Mouse (Mus musculus): ENCODE results near the gene Epgn. TPM values are rescaled to one million over a fixed set of nuclear protein-coding genes. Genes with fewer than 3 reads are reported as not detected.

Epgn gene
- not detected in 2 replicates for polyA plus RNA-seq (2012; rRNA removed)

GRCm38 (mm10) chr5:91027164-91027563 lies at the start of gene Epgn:
Epgn (plus strand) TSS chr5:91027464.
- no peak for TF ChIP-seq CTCF (conservative IDR thresholded peaks at IDR 0.05; ENCODE audit: insufficient read depth, insufficient read length, low read depth, low read length)
- no peak for TF ChIP-seq POLR2A (IDR thresholded peaks at IDR 0.05; ENCODE audit: low read depth, low read length)
- DNase-seq: no peak

GRCm38 (mm10) chr5:90980297-90980696 lies 47.0 kb upstream of the Epgn start:
- no peak overlapping the region for H3K4me3 ChIP-seq (ENCODE audit: insufficient read depth, low read depth, low read length)
- 84% methylated on average over 7 of the region's 7 CpGs for WGBS
- no peak overlapping the region for H3K27ac ChIP-seq (ENCODE audit: insufficient read depth, low read depth, low read length)
- no peaks in the 10 kb centered on the region for H3K36me3 ChIP-seq (ENCODE audit: control insufficient read depth, insufficient read depth, low read length)
- no peaks in the 10 kb centered on the region for H3K27me3 ChIP-seq (replicated peaks; ENCODE audit: control insufficient read depth, insufficient read depth, low read length)
- no peaks in the 10 kb centered on the region for H3K4me1 ChIP-seq (ENCODE audit: control insufficient read depth, insufficient read depth, low read length)
- no peak for DNase-seq
- TF ChIP-seq POLR2A (IDR thresholded peaks at IDR 0.05; ENCODE audit: low read depth, low read length) (no peak), CTCF (conservative IDR thresholded peaks at IDR 0.05; ENCODE audit: insufficient read depth, insufficient read length, low read depth, low read length) (no peak)

More at GRCm38 (mm10) chr5:91027164-91027563, at the start of gene Epgn:
- Histone ChIP-seq H3K27me3 (replicated peaks; ENCODE audit: control insufficient read depth, insufficient read depth, low read length) (no peaks in the 10 kb centered on the region), H3K4me1 (ENCODE audit: control insufficient read depth, insufficient read depth, low read length) (no peaks in the 10 kb centered on the region), H3K27ac (ENCODE audit: insufficient read depth, low read depth, low read length) (no peak within 1 kb of the TSS), H3K4me3 (ENCODE audit: insufficient read depth, low read depth, low read length) (no peak within 1 kb of the TSS), H3K36me3 (ENCODE audit: control insufficient read depth, insufficient read depth, low read length) (no peaks in the 10 kb centered on the region)
- 80% methylated on average over 6 of the region's 6 CpGs for WGBS

- Histone ChIP-seq H3K27ac (ENCODE audit: insufficient read depth, low read depth, low read length) (no peak overlapping the region), H3K4me1 (ENCODE audit: control insufficient read depth, insufficient read depth, low read length) (no peaks in the 10 kb centered on the region), H3K36me3 (ENCODE audit: control insufficient read depth, insufficient read depth, low read length) (no peaks in the 10 kb centered on the region), H3K4me3 (ENCODE audit: insufficient read depth, low read depth, low read length) (no peak overlapping the region), H3K27me3 (replicated peaks; ENCODE audit: control insufficient read depth, insufficient read depth, low read length) (no peaks in the 10 kb centered on the region)
- no peak for TF ChIP-seq POLR2A (IDR thresholded peaks at IDR 0.05; ENCODE audit: low read depth, low read length)
- TF ChIP-seq CTCF (conservative IDR thresholded peaks at IDR 0.05; ENCODE audit: insufficient read depth, insufficient read length, low read depth, low read length): no peak
- no peak for DNase-seq
- 53% methylated on average over 5 of the region's 5 CpGs for WGBS
Measured at GRCm38 (mm10) chr5:90987605-90988004, 39.7 kb upstream of the Epgn start.

GRCm38 (mm10) chr5:90988149-90988548 lies 39.1 kb upstream of the Epgn start:
- DNase-seq: no peak
- Histone ChIP-seq H3K27me3 (replicated peaks; ENCODE audit: control insufficient read depth, insufficient read depth, low read length) (no peaks in the 10 kb centered on the region), H3K4me3 (ENCODE audit: insufficient read depth, low read depth, low read length) (no peak overlapping the region), H3K27ac (ENCODE audit: insufficient read depth, low read depth, low read length) (no peak overlapping the region), H3K36me3 (ENCODE audit: control insufficient read depth, insufficient read depth, low read length) (no peaks in the 10 kb centered on the region), H3K4me1 (ENCODE audit: control insufficient read depth, insufficient read depth, low read length) (no peaks in the 10 kb centered on the region)
- WGBS: 68% methylated on average over 3 of the region's 3 CpGs
- TF ChIP-seq POLR2A (IDR thresholded peaks at IDR 0.05; ENCODE audit: low read depth, low read length) (no peak), CTCF (conservative IDR thresholded peaks at IDR 0.05; ENCODE audit: insufficient read depth, insufficient read length, low read depth, low read length) (no peak)

- no peak overlapping the region for H3K4me3 ChIP-seq (ENCODE audit: insufficient read depth, low read depth, low read length)
- no peak overlapping the region for H3K27ac ChIP-seq (ENCODE audit: insufficient read depth, low read depth, low read length)
- no peaks in the 10 kb centered on the region for H3K27me3 ChIP-seq (replicated peaks; ENCODE audit: control insufficient read depth, insufficient read depth, low read length)
- TF ChIP-seq POLR2A (IDR thresholded peaks at IDR 0.05; ENCODE audit: low read depth, low read length) (no peak), CTCF (conservative IDR thresholded peaks at IDR 0.05; ENCODE audit: insufficient read depth, insufficient read length, low read depth, low read length) (no peak)
- WGBS: 96% methylated on average over 4 of the region's 4 CpGs
- DNase-seq: no peak
- H3K4me1 ChIP-seq (ENCODE audit: control insufficient read depth, insufficient read depth, low read length): no peaks in the 10 kb centered on the region
- H3K36me3 ChIP-seq (ENCODE audit: control insufficient read depth, insufficient read depth, low read length): no peaks in the 10 kb centered on the region
Measured at GRCm38 (mm10) chr5:90988592-90988991, 38.7 kb upstream of the Epgn start.

GRCm38 (mm10) chr5:90999942-91000341 lies 27.3 kb upstream of the Epgn start:
- H3K4me1 ChIP-seq (ENCODE audit: control insufficient read depth, insufficient read depth, low read length): no peaks in the 10 kb centered on the region
- H3K4me3 ChIP-seq (ENCODE audit: insufficient read depth, low read depth, low read length): no peak overlapping the region
- WGBS: 94% methylated on average over 8 of the region's 8 CpGs
- DNase-seq: no peak
- no peaks in the 10 kb centered on the region for H3K36me3 ChIP-seq (ENCODE audit: control insufficient read depth, insufficient read depth, low read length)
- H3K27ac ChIP-seq (ENCODE audit: insufficient read depth, low read depth, low read length): no peak overlapping the region
- H3K27me3 ChIP-seq (replicated peaks; ENCODE audit: control insufficient read depth, insufficient read depth, low read length): no peaks in the 10 kb centered on the region
- no peak for TF ChIP-seq CTCF (conservative IDR thresholded peaks at IDR 0.05; ENCODE audit: insufficient read depth, insufficient read length, low read depth, low read length)

- WGBS: 74% methylated on average over 10 of the region's 10 CpGs
- no peak for DNase-seq
- TF ChIP-seq CTCF (conservative IDR thresholded peaks at IDR 0.05; ENCODE audit: insufficient read depth, insufficient read length, low read depth, low read length): no peak
- TF ChIP-seq POLR2A (IDR thresholded peaks at IDR 0.05; ENCODE audit: low read depth, low read length): no peak
- H3K4me3 ChIP-seq (ENCODE audit: insufficient read depth, low read depth, low read length): no peak overlapping the region
- H3K27ac ChIP-seq (ENCODE audit: insufficient read depth, low read depth, low read length): no peak overlapping the region
- H3K27me3 ChIP-seq (replicated peaks; ENCODE audit: control insufficient read depth, insufficient read depth, low read length): no peaks in the 10 kb centered on the region
- H3K36me3 ChIP-seq (ENCODE audit: control insufficient read depth, insufficient read depth, low read length): no peaks in the 10 kb centered on the region
- no peaks in the 10 kb centered on the region for H3K4me1 ChIP-seq (ENCODE audit: control insufficient read depth, insufficient read depth, low read length)
Measured at GRCm38 (mm10) chr5:91015216-91015615, 12.0 kb upstream of the Epgn start.

- Histone ChIP-seq H3K27me3 (replicated peaks; ENCODE audit: control insufficient read depth, insufficient read depth, low read length) (no peaks in the 10 kb centered on the region), H3K4me3 (ENCODE audit: insufficient read depth, low read depth, low read length) (no peak overlapping the region), H3K4me1 (ENCODE audit: control insufficient read depth, insufficient read depth, low read length) (no peaks in the 10 kb centered on the region), H3K36me3 (ENCODE audit: control insufficient read depth, insufficient read depth, low read length) (no peaks in the 10 kb centered on the region), H3K27ac (ENCODE audit: insufficient read depth, low read depth, low read length) (no peak overlapping the region)
- WGBS: 90% methylated on average over 8 of the region's 8 CpGs
- TF ChIP-seq CTCF (conservative IDR thresholded peaks at IDR 0.05; ENCODE audit: insufficient read depth, insufficient read length, low read depth, low read length) (no peak), POLR2A (IDR thresholded peaks at IDR 0.05; ENCODE audit: low read depth, low read length) (no peak)
- no peak for DNase-seq
Measured at GRCm38 (mm10) chr5:91023114-91023513, 4.2 kb upstream of the Epgn start.

Measured in kidney, adult 2 months (tissue).